Comparison of ENCODE assay signal across 10 mouse cellular contexts in the genomic region with DNA sequence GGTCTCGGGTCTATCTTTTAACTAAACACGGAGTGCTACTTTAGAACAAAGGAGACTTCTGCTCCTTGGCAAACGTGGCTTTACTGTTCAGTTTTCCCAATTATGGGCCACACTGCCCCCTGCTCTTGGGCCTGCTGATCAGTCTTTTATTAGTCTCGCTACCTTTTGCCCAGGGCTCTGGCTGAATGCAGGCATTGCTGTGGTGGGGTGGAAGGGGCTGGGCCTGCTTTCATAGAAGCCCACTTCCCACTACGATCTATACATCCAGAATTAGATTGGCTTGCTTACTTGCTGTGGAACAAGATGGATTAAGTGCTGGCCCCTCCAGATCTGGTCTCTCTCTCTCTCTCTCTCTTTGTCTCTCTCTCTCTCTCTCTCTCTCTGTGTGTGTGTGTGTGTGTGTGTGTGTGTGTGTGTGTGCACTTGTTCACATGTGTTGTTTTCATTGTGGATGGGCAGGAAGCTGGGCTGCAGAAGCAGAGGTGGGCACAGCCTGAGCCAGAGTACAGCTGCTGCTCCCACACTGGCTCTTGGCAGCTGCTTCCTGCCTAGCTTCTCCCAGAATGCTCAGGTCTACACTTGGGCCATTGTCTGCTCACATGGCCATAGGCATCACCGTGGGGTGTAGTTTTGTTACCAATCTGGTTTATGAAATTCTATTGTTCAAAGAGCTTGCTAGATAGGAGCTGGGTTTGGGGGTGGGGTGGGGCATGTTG.
A peak's percentile ranks its signal among the peaks of the same experiment; 100 is the strongest.
DNase-seq lines count a peak whose midpoint lies in the region; ATAC-seq lines count a peak whose summit lies in the region.
"Had no signal": no experiment of that assay in that cellular context is flagged by ENCODE, and none has a peak within 500 bp of the region (broad histone marks: within the 10 kb centered on the region; RNA-seq: fewer than 3 reads in every experiment).

No protein-coding gene starts in this region.

- H3K9me3 ChIP-seq in forebrain, embryonic 13.5 days (replicated peaks) = no peaks in the 10 kb centered on the region
- H3K9me3 ChIP-seq in limb, embryonic 10.5 days (replicated peaks) = no peaks in the 10 kb centered on the region
- no peaks in the 10 kb centered on the region for H3K9me3 ChIP-seq in stomach, embryonic 15.5 days

- H3K4me2 ChIP-seq in forebrain, embryonic 13.5 days = no peak overlapping the region
- no peak overlapping the region for H3K4me2 ChIP-seq in stomach, embryonic 15.5 days

- no peaks in the 10 kb centered on the region for H3K27me3 ChIP-seq in forebrain, embryonic 13.5 days
- H3K27me3 ChIP-seq in limb, embryonic 10.5 days (ENCODE audit: low read depth, poor library complexity, severe bottlenecking) = no peaks in the 10 kb centered on the region
- H3K27me3 ChIP-seq in stomach, embryonic 15.5 days (replicated peaks) = no peaks in the 10 kb centered on the region

- peak; percentile 82 for ATAC-seq in forebrain, embryonic 13.5 days
- peak; percentile 39; the same call in 1 of the 2 replicates for ATAC-seq in stomach, embryonic 15.5 days (ENCODE audit: insufficient read depth, low FRiP score, low read depth)
- ATAC-seq in erythroblast, adult 5-6 weeks (replicated peaks; ENCODE audit: low FRiP score, poor library complexity, severe bottlenecking) = no peak
- ATAC-seq: liver, postnatal 0 days had no signal

- WGBS in forebrain, embryonic 13.5 days = 18% methylated on average over 6 of the region's 6 CpGs
- WGBS in limb, embryonic 10.5 days = 76% methylated on average over 6 of the region's 6 CpGs
- WGBS in stomach, embryonic 15.5 days = 66% methylated on average over 6 of the region's 6 CpGs

- H3K36me3 ChIP-seq in forebrain, embryonic 13.5 days (ENCODE audit: poor library complexity, severe bottlenecking) = no peaks in the 10 kb centered on the region
- no peaks in the 10 kb centered on the region for H3K36me3 ChIP-seq in limb, embryonic 10.5 days
- H3K36me3 ChIP-seq in stomach, embryonic 15.5 days = no peaks in the 10 kb centered on the region

- H3K4me3 ChIP-seq in forebrain, embryonic 13.5 days = no peak overlapping the region
- H3K4me3 ChIP-seq in limb, embryonic 10.5 days = no peak overlapping the region
- H3K4me3 ChIP-seq in stomach, embryonic 15.5 days (replicated peaks) = no peak overlapping the region

- peaks cover 18% of the 10 kb centered on the region for H3K4me1 ChIP-seq in forebrain, embryonic 13.5 days
- peaks cover 13% of the 10 kb centered on the region; the same call in 1 of the 2 replicates for H3K4me1 ChIP-seq in limb, embryonic 10.5 days
- no peaks in the 10 kb centered on the region for H3K4me1 ChIP-seq in stomach, embryonic 15.5 days

- H3K9ac ChIP-seq in forebrain, embryonic 13.5 days = no peak overlapping the region
- H3K9ac ChIP-seq in stomach, embryonic 15.5 days = no peak overlapping the region
- H3K9ac ChIP-seq: liver, postnatal 0 days had no signal

- DNase-seq in fat pad, adult 2 months (ENCODE audit: extremely low read depth, low read depth, low spot score) = peak; percentile 18
- no peak for DNase-seq in limb, embryonic 10.5 days (ENCODE audit: low spot score)
- DNase-seq in left cerebral cortex, adult 18-20 months (ENCODE audit: low spot score in 2 of 2) = no peak
- DNase-seq in urinary bladder, adult 18-20 months (ENCODE audit: low spot score in 2 of 2) = no peak
- no peak for DNase-seq in adrenal gland, postnatal 36 days
- DNase-seq: kidney, postnatal 14 days; liver, postnatal 0 days had no signal

- peak overlapping the region; percentile 48 for H3K27ac ChIP-seq in forebrain, embryonic 13.5 days
- H3K27ac ChIP-seq in limb, embryonic 10.5 days = peak overlapping the region; percentile 53
- H3K27ac ChIP-seq in stomach, embryonic 15.5 days = no peak overlapping the region
